ENCODE assay signal across 24 mouse cellular contexts in the genomic region with DNA sequence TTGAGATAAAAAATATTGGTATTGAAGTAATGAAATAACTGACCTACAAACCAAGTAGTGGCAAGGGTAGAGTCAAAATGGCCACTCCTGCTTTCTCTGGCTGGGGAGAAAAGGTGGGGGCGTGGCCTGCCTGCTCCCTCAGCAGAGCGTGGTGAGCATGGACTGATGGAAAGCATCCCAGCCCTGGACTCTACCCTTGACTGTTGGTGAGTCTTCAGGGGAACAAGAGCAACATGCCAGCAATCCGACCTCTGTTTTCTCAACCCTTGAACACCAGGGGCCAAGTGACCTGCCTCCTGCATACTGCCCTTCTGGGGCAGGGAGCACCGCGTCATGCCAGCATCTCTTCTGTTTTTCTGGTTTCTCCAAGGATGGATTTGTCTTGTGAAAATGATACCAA. TPM values are rescaled to one million over a fixed set of nuclear protein-coding genes. Genes with fewer than 3 reads are reported as not detected.
DNase-seq lines count a peak whose midpoint lies in the region; ATAC-seq and TF ChIP-seq lines count a peak whose summit lies in the region.
"Had no signal": no experiment of that assay in that cellular context is flagged by ENCODE, and none has a peak within 500 bp of the region (broad histone marks: within the 10 kb centered on the region; RNA-seq: fewer than 3 reads in every experiment).

No protein-coding gene starts in this region.

- WGBS in kidney, adult 2 months: 53% methylated on average over 5 of the region's 5 CpGs
- WGBS in kidney, embryonic 14.5 days: 40% methylated on average over 5 of the region's 5 CpGs
- WGBS in kidney, embryonic 16.5 days: 56% methylated on average over 5 of the region's 5 CpGs
- WGBS in thymus, adult 2 months: 95% methylated on average over 5 of the region's 5 CpGs

- no peak overlapping the region for H3K27ac ChIP-seq in kidney, adult 2 months (ENCODE audit: insufficient read depth, low read depth, low read length)
- no peak overlapping the region for H3K27ac ChIP-seq in kidney, embryonic 14.5 days (ENCODE audit: low read depth, low read length)
- H3K27ac ChIP-seq in kidney, embryonic 16.5 days (ENCODE audit: low read length): no peak overlapping the region
- H3K27ac ChIP-seq in thymus, adult 2 months (ENCODE audit: control insufficient read depth, insufficient read depth, low read length): no peak overlapping the region
- H3K27ac ChIP-seq: embryonic facial prominence, embryonic 12.5 days; embryonic facial prominence, embryonic 15.5 days; gastrocnemius, adult 2 months; hindbrain, embryonic 12.5 days; hindbrain, embryonic 15.5 days had no signal

- H3K4me2 ChIP-seq in kidney, embryonic 14.5 days (replicated peaks; ENCODE audit: low read depth, low read length): no peak overlapping the region
- H3K4me2 ChIP-seq in kidney, embryonic 16.5 days (replicated peaks; ENCODE audit: low read depth, low read length): no peak overlapping the region
- H3K4me2 ChIP-seq: embryonic facial prominence, embryonic 12.5 days; embryonic facial prominence, embryonic 15.5 days; heart, embryonic 11.5 days; hindbrain, embryonic 12.5 days; hindbrain, embryonic 15.5 days had no signal

- no peaks in the 10 kb centered on the region for H3K27me3 ChIP-seq in kidney, adult 2 months (replicated peaks; ENCODE audit: control insufficient read depth, insufficient read depth, low read length)
- no peaks in the 10 kb centered on the region for H3K27me3 ChIP-seq in kidney, embryonic 14.5 days (ENCODE audit: control insufficient read depth, insufficient read depth, low read length)
- no peaks in the 10 kb centered on the region for H3K27me3 ChIP-seq in kidney, embryonic 16.5 days (ENCODE audit: insufficient read depth, low read length)
- H3K27me3 ChIP-seq in thymus, adult 2 months (ENCODE audit: control insufficient read depth, insufficient read depth, low read length): no peaks in the 10 kb centered on the region
- H3K27me3 ChIP-seq: CH12.LX; embryonic facial prominence, embryonic 12.5 days; embryonic facial prominence, embryonic 15.5 days; hindbrain, embryonic 12.5 days; hindbrain, embryonic 15.5 days had no signal

- H3K4me1 ChIP-seq in kidney, adult 2 months (ENCODE audit: control insufficient read depth, insufficient read depth, low read length): no peaks in the 10 kb centered on the region
- no peaks in the 10 kb centered on the region for H3K4me1 ChIP-seq in kidney, embryonic 14.5 days (ENCODE audit: control insufficient read depth, insufficient read depth, low read length)
- H3K4me1 ChIP-seq in kidney, embryonic 16.5 days (ENCODE audit: insufficient read depth, low read length): no peaks in the 10 kb centered on the region
- peaks cover 17% of the 10 kb centered on the region for H3K4me1 ChIP-seq in thymus, adult 2 months (replicated peaks; ENCODE audit: control insufficient read depth, insufficient read depth, low read length)

- TF ChIP-seq CTCF in kidney, adult 2 months (conservative IDR thresholded peaks at IDR 0.05; ENCODE audit: insufficient read depth, insufficient read length, low read depth, low read length): no peak
- no peak for TF ChIP-seq CTCF in thymus, adult 2 months (IDR thresholded peaks at IDR 0.05; ENCODE audit: borderline replicate concordance, control insufficient read depth, extremely low read depth, insufficient read depth, low read length, poor library complexity)

- H3K9ac ChIP-seq in kidney, embryonic 14.5 days (ENCODE audit: low read depth, low read length): no peak overlapping the region
- no peak overlapping the region for H3K9ac ChIP-seq in kidney, embryonic 16.5 days (replicated peaks; ENCODE audit: low read length)
- H3K9ac ChIP-seq: embryonic facial prominence, embryonic 12.5 days; embryonic facial prominence, embryonic 15.5 days; forebrain, postnatal 0 days; hindbrain, embryonic 12.5 days; hindbrain, embryonic 15.5 days had no signal

- no peak overlapping the region for H3K4me3 ChIP-seq in kidney, adult 2 months (ENCODE audit: insufficient read depth, low read depth, low read length)
- no peak overlapping the region for H3K4me3 ChIP-seq in kidney, embryonic 14.5 days (ENCODE audit: low read length)
- H3K4me3 ChIP-seq in kidney, embryonic 16.5 days (ENCODE audit: low read length): no peak overlapping the region
- no peak overlapping the region for H3K4me3 ChIP-seq in thymus, adult 2 months (ENCODE audit: control insufficient read depth, insufficient read depth, low read length)
- H3K4me3 ChIP-seq: embryonic facial prominence, embryonic 12.5 days; embryonic facial prominence, embryonic 15.5 days; gastrocnemius, adult 2 months; hindbrain, embryonic 12.5 days; hindbrain, embryonic 15.5 days had no signal

- no peak for ATAC-seq in kidney, embryonic 14.5 days (ENCODE audit: low FRiP score, low TSS enrichment)
- no peak for ATAC-seq in kidney, embryonic 16.5 days (ENCODE audit: low FRiP score, low TSS enrichment)
- ATAC-seq: forebrain, embryonic 14.5 days; forebrain, postnatal 0 days had no signal

- TF ChIP-seq POLR2A in kidney, adult 2 months (IDR thresholded peaks at IDR 0.05; ENCODE audit: low read depth, low read length): no peak
- TF ChIP-seq POLR2A in thymus, adult 2 months (IDR thresholded peaks at IDR 0.05; ENCODE audit: control insufficient read depth, extremely low read depth, insufficient read depth, low read length, poor library complexity): no peak

- no peaks in the 10 kb centered on the region for H3K9me3 ChIP-seq in kidney, embryonic 14.5 days (ENCODE audit: control insufficient read depth, low read length)
- no peaks in the 10 kb centered on the region for H3K9me3 ChIP-seq in kidney, embryonic 16.5 days (ENCODE audit: low read length)
- H3K9me3 ChIP-seq: embryonic facial prominence, embryonic 12.5 days; embryonic facial prominence, embryonic 15.5 days; G1E; hindbrain, embryonic 12.5 days; hindbrain, embryonic 15.5 days had no signal

- peak; percentile 77 for DNase-seq in kidney, adult 2 months
- peak; percentile 22 for DNase-seq in kidney, postnatal 14 days
- DNase-seq in kidney, postnatal 36 days: peak; percentile 56 to 70
- no peak for DNase-seq in thymus, adult 2 months
- DNase-seq: adrenal gland, postnatal 10 days; adrenal gland, postnatal 36 days; B cell, adult 2 months; cerebellum, adult 18-20 months; cerebellum, adult 9-10 months; cerebellum, postnatal 14 days; forebrain, postnatal 0 days; gastrocnemius, adult 2 months; gastrocnemius, postnatal 14 days; heart, adult 11 months had no signal

- H3K36me3 ChIP-seq in kidney, adult 2 months (ENCODE audit: control insufficient read depth, insufficient read depth, low read length): no peaks in the 10 kb centered on the region
- H3K36me3 ChIP-seq in kidney, embryonic 14.5 days (ENCODE audit: control insufficient read depth, insufficient read depth, low read length): no peaks in the 10 kb centered on the region
- H3K36me3 ChIP-seq in kidney, embryonic 16.5 days (ENCODE audit: insufficient read depth, low read length): no peaks in the 10 kb centered on the region
- H3K36me3 ChIP-seq in thymus, adult 2 months (ENCODE audit: control insufficient read depth, insufficient read depth, low read length): no peaks in the 10 kb centered on the region
- H3K36me3 ChIP-seq: embryonic facial prominence, embryonic 12.5 days; embryonic facial prominence, embryonic 15.5 days; G1E; hindbrain, embryonic 12.5 days; hindbrain, embryonic 15.5 days had no signal

RNA-seq across cellular contexts. Expression of a gene that starts 34.6 kb away (rescaled TPM):
- 55.9 and 67.5 TPM in 2 replicates for polyA plus RNA-seq in kidney, adult 2 months (2012; rRNA removed)
- polyA plus RNA-seq in kidney, embryonic 14.5 days (2014; fragmentation: Nextera tagmentation; extraction: Ambion mirVana): 10.5 and 10.8 TPM in 2 replicates
- 13.8 and 14.9 TPM in 2 replicates for polyA plus RNA-seq in kidney, embryonic 16.5 days (2015; fragmentation: Nextera tagmentation; extraction: Ambion mirVana)
- polyA plus RNA-seq in thymus, adult 2 months (2012; rRNA removed): 143 and 152 TPM in 2 replicates
